ENCODE assay signal across 7 mouse cellular contexts in genomic region chr17:32073359-32073758, GRCm38 (mm10). TPM values are rescaled to one million over a fixed set of nuclear protein-coding genes. Genes with fewer than 3 reads are reported as not detected.
A peak's percentile ranks its signal among the peaks of the same experiment; 100 is the strongest.
DNase-seq lines count a peak whose midpoint lies in the region; ATAC-seq and TF ChIP-seq lines count a peak whose summit lies in the region.

No protein-coding gene starts in this region.

- TF ChIP-seq CTCF in Patski (IDR thresholded peaks at IDR 0.05) = peak; percentile 91

- no peak overlapping the region for H3K4me3 ChIP-seq in forebrain, embryonic 16.5 days (replicated peaks; ENCODE audit: low read length)
- no peak overlapping the region for H3K4me3 ChIP-seq in midbrain, embryonic 13.5 days (replicated peaks)

- WGBS in forebrain, embryonic 16.5 days = 0% methylated on average over 2 of the region's 2 CpGs
- WGBS in midbrain, embryonic 13.5 days = 0% methylated on average over 2 of the region's 2 CpGs

- no peaks in the 10 kb centered on the region for H3K27me3 ChIP-seq in Patski
- no peaks in the 10 kb centered on the region for H3K27me3 ChIP-seq in forebrain, embryonic 16.5 days (replicated peaks; ENCODE audit: control insufficient read depth, insufficient read depth, low read length)
- no peaks in the 10 kb centered on the region for H3K27me3 ChIP-seq in midbrain, embryonic 13.5 days

- no peak overlapping the region for H3K9ac ChIP-seq in forebrain, embryonic 16.5 days (replicated peaks; ENCODE audit: low read depth, low read length)
- H3K9ac ChIP-seq in midbrain, embryonic 13.5 days (replicated peaks) = no peak overlapping the region

- intact Hi-C loops in left cerebral cortex, postnatal 25 days (cut with DNase I) = loop anchor here (1.0 to 2.0 kb wide), 2 partner anchors 46 to 389 kb away; no protein-coding TSS in a partner anchor

- POLR2A ChIA-PET in Patski (lab: Charles Lee) = no interaction called here

- no peak for DNase-seq in Patski (ENCODE audit: low read depth, low spot score)
- DNase-seq in c-Kit-positive CD71-positive TER-119-negative erythroid progenitor cells, embryonic 14.5 days (ENCODE audit: low read depth) = peak; percentile 61
- DNase-seq in left cerebral cortex, postnatal 25 days (ENCODE audit: low spot score in 2 of 2) = peak; percentile 77
- DNase-seq in spleen, postnatal 10 days (ENCODE audit: low spot score in 2 of 2) = peak; percentile 92 to 93

- ATAC-seq in Patski = no peak
- ATAC-seq in forebrain, embryonic 16.5 days = peak; percentile 38; the same call in 1 of the 2 replicates
- peak; percentile 60 for ATAC-seq in inflammation-experienced regulatory T-cells, adult 6 months
- ATAC-seq in midbrain, embryonic 13.5 days = peak; percentile 69

- CTCF ChIA-PET in Patski (lab: Charles Lee) = interaction anchor here (0.7 to 1.4 kb wide), 4 partner anchors 9 to 399 kb away, joined by 3 to 5 read pairs (median 4); no protein-coding TSS in a partner anchor

- H3K4me1 ChIP-seq in forebrain, embryonic 16.5 days (replicated peaks; ENCODE audit: control insufficient read depth, insufficient read depth, low read length) = no peaks in the 10 kb centered on the region
- H3K4me1 ChIP-seq in midbrain, embryonic 13.5 days (replicated peaks) = no peaks in the 10 kb centered on the region

- in situ Hi-C loops in Patski (cut with MboI; ENCODE audit: low pct_unique_long_range_greater_than_20kb) = loop anchor here (5.0 kb wide), 1 partner anchor 46 kb away; no protein-coding TSS in a partner anchor

- H3K27ac ChIP-seq in forebrain, embryonic 16.5 days (ENCODE audit: low read length) = no peak overlapping the region
- no peak overlapping the region for H3K27ac ChIP-seq in midbrain, embryonic 13.5 days

- H3K4me2 ChIP-seq in forebrain, embryonic 16.5 days (ENCODE audit: low read length) = no peak overlapping the region
- H3K4me2 ChIP-seq in midbrain, embryonic 13.5 days (replicated peaks) = no peak overlapping the region

- no peaks in the 10 kb centered on the region for H3K9me3 ChIP-seq in forebrain, embryonic 16.5 days (ENCODE audit: control insufficient read depth, low read length)
- H3K9me3 ChIP-seq in midbrain, embryonic 13.5 days = peaks cover 3% of the 10 kb centered on the region; the same call in 1 of the 2 replicates

- no peaks in the 10 kb centered on the region for H3K36me3 ChIP-seq in forebrain, embryonic 16.5 days (ENCODE audit: control insufficient read depth, insufficient read depth)
- no peaks in the 10 kb centered on the region for H3K36me3 ChIP-seq in midbrain, embryonic 13.5 days

RNA-seq across cellular contexts. Expression of gene Hsf2bp, which starts 37.2 kb away (rescaled TPM):
- polyA plus RNA-seq in Patski (2021) = 0.64 TPM
- 0.84 and 0.93 TPM in 2 replicates for polyA plus RNA-seq in forebrain, embryonic 16.5 days (2015; fragmentation: Nextera tagmentation; extraction: Ambion mirVana)
- polyA plus RNA-seq in inflammation-experienced regulatory T-cells, adult 6 months (2017; shearing (Covaris generic)) = 1 to 10 TPM in 2 of 3 experiments, under 1 TPM in 1; 0.57 to 5.1 (median 3.2) TPM
- total RNA-seq in left cerebral cortex, postnatal 25 days (2021) = 1 to 10 TPM in 1 of 2 experiments, under 1 TPM in 1; 0.62 to 1.1 TPM
- polyA plus RNA-seq in midbrain, embryonic 13.5 days (2015; fragmentation: Nextera tagmentation; extraction: Ambion mirVana) = 0.31 and 0.55 TPM in 2 replicates

RNA-seq across cellular contexts. Expression of gene Rrp1b, which starts 37.5 kb away (rescaled TPM):
- 29.2 TPM for polyA plus RNA-seq in Patski (2021)
- polyA plus RNA-seq in forebrain, embryonic 16.5 days (2015; fragmentation: Nextera tagmentation; extraction: Ambion mirVana) = 42.0 and 42.7 TPM in 2 replicates
- 10 to 100 TPM; 59.8 to 76.9 (median 64.4) TPM for polyA plus RNA-seq in inflammation-experienced regulatory T-cells, adult 6 months (2017; shearing (Covaris generic))
- total RNA-seq in left cerebral cortex, postnatal 25 days (2021) = 10 to 100 TPM; 15.8 to 19.8 TPM
- 43.7 and 44.7 TPM in 2 replicates for polyA plus RNA-seq in midbrain, embryonic 13.5 days (2015; fragmentation: Nextera tagmentation; extraction: Ambion mirVana)
